Mouse (Mus musculus) adrenal gland, postnatal 36 days (tissue): ENCODE measurements at regions not wholly inside any gene's neighbourhood (a gene's known extent, or its start where the extent isn't known, plus 50 kb on each side); places are given as distances from the start of the nearest gene placed in this dataset.

ENCODE experiments used
- DNase-seq, 2 experiments: peaks; one replicate each; pipeline ENCODE4 v3.0.0; 2021; ENCODE audit warnings: mixed read lengths in 1 of 2

DNA sequence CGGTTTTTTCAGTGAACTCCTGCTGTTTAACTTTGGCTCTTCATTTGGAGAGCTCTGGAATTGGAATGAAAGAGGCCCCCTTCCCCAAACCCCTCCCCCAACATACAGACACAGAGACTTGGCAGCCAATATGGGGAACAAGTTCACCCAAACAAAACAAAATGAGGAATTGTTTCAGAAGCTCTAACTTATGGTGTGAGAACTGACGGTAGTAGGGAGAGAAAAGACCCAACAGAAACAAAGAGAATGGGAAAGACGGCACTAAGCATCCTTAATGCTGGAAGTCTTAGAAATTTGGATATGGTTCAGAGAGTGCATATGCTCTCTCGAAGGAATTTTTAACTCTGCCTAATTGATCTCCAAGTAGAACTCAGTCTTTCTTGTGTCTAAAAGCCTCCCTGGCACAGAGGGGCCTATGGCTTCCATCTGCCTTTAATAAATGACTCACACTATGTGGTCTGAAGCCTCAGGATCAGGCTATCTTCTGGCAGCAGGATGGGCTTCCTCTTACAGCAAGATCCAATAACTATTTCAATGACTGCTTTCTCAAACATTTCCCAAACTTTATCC, 438.2 kb upstream of the Map3k7 start:
- DNase-seq = no peak

GRCm38 (mm10) chr4:31536811-31537210, 427.1 kb upstream of the Map3k7 start:
- DNase-seq = no peak

GRCm38 (mm10) chr4:31553780-31554394, 410.0 kb upstream of the Map3k7 start:
- no peak for DNase-seq

GRCm38 (mm10) chr4:31555077-31555476, 408.8 kb upstream of the Map3k7 start:
- no peak for DNase-seq

DNA sequence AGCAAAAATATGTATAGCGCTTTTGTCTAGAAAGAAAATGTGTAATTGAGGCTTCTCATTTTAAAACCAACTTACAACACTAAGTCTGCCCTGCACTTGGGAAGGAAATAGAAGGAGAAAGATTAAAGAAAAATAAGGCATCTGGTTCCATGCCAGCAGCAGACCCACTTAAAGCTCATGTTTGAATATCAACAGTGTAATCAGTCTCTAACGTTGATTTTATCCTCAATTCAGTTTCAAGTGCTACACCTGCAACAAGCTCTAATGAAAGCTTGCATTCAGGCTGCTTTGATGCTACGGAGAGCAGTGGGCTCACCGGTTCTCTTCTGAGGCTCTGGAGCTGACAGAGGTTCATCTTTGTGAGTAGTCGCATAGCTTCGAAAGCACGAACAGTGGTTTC, 406.6 kb upstream of the Map3k7 start:
- no peak for DNase-seq

DNA sequence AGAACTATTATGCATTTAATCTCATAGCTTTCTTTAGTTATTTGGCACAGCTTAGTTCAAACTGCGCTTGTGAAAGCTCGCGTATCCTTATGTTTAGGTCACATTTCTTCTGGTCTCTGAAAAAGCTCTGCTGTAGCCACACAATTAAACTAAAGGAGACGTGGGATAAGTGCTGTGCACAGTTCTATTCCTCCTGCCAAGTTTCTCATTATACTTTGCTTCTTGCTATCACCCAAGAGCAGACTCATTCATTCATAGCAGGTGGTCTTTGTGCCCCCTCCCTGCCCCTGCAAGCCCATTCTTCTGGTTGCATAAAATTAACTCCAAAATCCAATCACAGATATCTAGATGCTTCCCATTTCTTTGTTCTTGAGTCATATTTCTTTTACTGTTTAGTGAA, 403.6 kb upstream of the Map3k7 start:
- DNase-seq = no peak

DNA sequence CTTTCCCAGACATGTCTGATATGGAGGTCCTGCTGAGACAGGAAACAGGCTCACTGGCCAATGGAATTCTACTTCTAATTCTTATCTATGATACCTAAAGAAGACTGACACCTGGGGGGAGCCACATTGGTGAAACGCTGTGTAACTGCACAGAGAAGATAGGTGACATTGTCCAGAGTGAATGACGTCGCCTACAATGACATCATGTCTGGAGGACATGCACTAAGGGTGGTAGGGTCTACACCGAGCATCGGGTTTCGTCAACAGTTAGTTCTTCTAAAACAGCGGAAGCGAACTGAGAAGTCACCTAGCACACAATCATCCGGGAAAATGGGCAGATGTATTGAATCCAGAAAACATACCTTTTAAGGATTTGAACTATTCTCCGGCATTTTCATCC, 402.7 kb upstream of the Map3k7 start:
- DNase-seq = no peak

DNA sequence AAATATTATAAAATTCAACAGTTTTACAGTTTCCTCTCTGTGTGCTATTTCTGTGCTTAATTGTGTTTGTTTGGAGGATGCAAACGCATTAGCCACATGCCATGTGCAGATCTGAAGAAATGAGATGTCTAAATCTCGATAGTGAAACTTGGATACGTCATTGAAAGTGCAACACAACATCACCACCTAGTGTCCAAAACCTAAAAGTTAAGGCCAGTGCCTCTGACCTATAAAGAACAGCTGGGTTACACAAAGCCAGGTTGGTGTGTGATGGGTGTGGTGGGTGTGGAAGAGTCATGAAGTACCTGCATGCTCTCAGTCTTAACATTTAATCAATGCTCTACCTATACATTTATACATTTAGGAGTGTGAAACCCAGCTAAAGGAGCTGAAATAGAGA, 402.1 kb upstream of the Map3k7 start:
- no peak for DNase-seq

- DNase-seq = no peak
These were observed 397.7 kb upstream of the Map3k7 start for GRCm38 (mm10) chr4:31566158-31566557.

DNA sequence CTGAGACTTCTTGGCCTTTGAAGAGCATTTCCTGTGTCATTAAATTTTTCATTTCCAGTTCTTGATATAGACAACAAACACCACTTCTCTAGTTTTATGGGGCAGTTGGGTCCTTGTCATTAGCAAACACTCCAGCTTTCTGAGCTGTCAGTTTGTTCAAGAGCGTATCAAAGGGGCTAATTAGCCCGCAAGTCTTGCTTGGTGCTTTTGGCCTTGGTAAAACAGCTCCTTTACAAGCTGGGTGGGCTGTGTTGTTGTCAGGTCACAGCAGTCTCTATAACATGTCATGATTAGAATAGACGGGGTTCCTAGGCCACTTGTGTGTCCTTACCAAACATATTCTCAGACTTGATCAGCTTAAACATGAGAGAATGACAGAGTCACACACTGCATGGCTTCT, 397.1 kb upstream of the Map3k7 start:
- no peak for DNase-seq

GRCm38 (mm10) chr4:31569687-31570086, 394.2 kb upstream of the Map3k7 start:
- no peak for DNase-seq

- DNase-seq = no peak
These were observed 386.8 kb upstream of the Map3k7 start for GRCm38 (mm10) chr4:31576982-31577579.

DNA sequence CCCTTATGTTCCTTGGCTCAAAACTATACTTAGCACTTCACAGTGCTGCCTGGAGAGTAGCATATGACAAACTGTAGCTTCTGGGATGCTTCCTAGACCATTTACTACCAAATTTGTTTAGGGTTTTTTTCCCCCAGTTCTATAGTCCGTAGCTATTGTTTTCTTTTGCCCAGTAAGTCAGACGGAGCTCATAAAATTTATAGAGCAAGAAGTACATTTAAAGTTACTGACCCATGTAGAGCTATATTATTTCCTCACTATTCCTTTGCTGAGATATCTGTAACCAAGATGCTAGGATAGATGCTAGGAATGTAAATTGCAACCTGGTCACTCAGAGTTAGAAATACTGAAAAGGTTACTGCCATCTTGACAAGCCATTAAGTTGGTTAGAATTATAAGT, 380.4 kb upstream of the Map3k7 start:
- no peak for DNase-seq

DNA sequence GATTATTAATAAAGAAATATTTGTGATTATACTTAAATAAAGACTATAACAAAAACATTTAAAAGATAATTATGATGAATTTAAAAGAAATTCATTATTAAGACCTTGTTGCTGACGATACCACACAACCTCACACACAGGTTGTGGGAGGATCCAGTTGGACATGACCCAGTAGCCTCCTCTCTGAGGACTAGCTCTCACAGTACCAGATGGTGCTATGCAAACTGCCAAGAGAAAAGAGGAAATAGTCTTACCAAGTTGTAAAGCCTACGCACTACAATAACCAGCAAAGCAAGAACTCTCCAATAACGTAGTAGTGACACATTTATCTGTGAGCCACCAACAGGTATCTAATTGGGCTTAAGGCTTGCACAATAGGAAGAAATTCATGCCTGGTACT, 379.7 kb upstream of the Map3k7 start:
- DNase-seq = no peak

DNA sequence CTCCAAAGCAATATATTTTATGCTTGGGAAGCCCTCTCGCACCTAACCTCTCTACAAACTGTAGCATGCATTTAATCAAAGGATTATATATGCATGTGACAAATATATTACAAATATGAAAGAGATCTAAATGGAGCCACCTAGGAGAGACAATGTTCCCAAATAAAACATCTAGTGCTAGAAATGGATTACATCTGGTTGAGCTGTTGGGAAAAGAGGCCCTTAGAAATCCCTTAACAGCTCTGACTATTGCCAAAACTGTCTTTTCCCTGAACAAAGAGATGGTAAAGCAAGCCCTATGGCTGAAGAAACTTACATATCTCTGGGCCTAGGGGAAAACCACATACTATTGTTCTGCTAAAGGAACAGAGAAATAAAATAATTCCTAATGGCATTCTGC, 369.8 kb upstream of the Map3k7 start:
- DNase-seq = no peak

- no peak for DNase-seq
These were observed 362.4 kb upstream of the Map3k7 start for GRCm38 (mm10) chr4:31601536-31601935.

DNA sequence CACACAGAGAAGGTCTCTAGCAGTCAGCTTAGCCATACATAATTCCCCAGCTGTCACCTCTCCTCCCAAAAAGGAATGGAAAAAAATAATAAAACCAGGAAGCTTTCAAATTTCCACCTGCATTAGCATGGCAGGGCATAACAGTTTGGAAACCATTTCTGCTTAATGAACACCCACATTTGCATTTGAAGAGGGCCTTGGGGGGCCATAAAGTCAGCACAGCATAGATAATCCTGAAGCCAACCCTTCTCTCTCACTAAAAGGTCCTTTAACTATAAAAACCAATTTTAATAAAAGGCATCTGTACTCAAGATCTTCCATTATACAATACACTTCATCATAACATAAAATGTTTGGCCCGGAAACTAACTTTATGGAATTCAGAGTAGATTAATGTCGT, 360.1 kb upstream of the Map3k7 start:
- DNase-seq = no peak

DNA sequence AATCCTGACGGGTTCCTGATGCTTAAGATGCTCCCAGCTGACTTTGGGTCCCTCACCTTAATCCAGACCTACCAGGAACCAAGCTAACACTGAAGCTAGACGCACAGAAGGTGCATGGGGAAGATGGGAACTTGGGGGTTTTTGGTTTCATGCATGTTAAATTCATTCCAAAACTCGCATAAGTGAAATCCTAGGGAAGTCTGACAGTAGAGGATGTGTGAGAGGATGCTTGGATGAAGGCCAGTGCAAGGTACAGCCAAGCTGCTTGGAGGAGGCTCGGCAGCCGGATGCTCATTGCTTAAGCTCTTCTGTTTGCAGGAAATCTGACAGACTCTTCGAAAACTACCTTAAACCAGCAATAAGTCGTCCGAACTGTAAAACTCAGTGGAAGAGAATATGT, 355.1 kb upstream of the Map3k7 start:
- no peak for DNase-seq

- no peak for DNase-seq
These were observed 354.3 kb upstream of the Map3k7 start for GRCm38 (mm10) chr4:31609559-31609958.

DNA sequence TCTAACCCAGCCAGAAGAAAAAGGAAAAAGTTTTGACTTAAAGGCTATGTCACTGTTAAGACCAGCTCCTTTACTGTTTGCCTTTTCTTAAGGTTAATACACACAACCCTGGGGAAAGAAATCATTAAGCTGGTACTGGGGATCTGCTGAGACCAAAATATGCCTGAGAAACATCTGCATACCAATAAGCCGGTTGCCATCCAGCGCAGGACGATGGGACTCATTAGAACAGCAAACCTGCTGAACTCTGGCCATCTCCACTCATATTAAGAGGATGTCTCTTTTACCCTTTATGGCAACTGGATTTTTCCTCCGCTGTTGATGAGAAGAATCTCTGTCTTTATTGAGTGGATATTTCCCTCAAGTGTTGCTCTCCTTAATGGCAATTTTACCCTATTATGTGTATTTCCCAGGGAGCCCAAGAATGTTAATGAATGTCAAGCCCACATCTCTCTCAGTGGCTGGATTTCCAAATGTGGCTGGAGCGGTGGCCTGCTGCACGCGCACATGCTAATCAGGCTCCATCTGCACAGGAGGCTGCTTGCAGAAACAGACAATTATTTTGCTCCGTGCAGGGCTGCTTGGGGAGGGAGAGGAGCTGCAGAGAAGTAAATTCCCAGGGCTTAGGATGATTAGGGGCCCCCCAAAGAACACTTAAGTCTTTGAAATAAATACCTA, 351.6 kb upstream of the Map3k7 start:
- no peak for DNase-seq

- DNase-seq = no peak
These were observed 350.9 kb upstream of the Map3k7 start for GRCm38 (mm10) chr4:31612825-31613514.

- DNase-seq = no peak
These were observed 346.3 kb upstream of the Map3k7 start for GRCm38 (mm10) chr4:31617572-31617971.

- DNase-seq = no peak
These were observed 345.9 kb upstream of the Map3k7 start for GRCm38 (mm10) chr4:31618026-31618425.
